In genomic region chr14:86054668-86055067, GRCm38 (mm10) we compare ENCODE assay signal across 30 mouse cellular contexts.
"Had no signal": no experiment of that assay in that cellular context is flagged by ENCODE, and none has a peak within 500 bp of the region (broad histone marks: within the 10 kb centered on the region; RNA-seq: fewer than 3 reads in every experiment).

No protein-coding gene starts in this region.

- H3K27me3 ChIP-seq: limb, embryonic 15.5 days; liver, embryonic 12.5 days; liver, embryonic 13.5 days; liver, embryonic 15.5 days; lung, embryonic 15.5 days; megakaryocyte, embryonic 14.5 days; midbrain, embryonic 12.5 days; midbrain, embryonic 13.5 days; midbrain, embryonic 15.5 days had no signal

- H3K27ac ChIP-seq: left cerebral cortex, adult 2 months; limb, embryonic 15.5 days; liver, embryonic 12.5 days; liver, embryonic 13.5 days; liver, embryonic 14.5 days; liver, embryonic 15.5 days; lung, embryonic 15.5 days; macrophage; midbrain, embryonic 10.5 days; midbrain, embryonic 12.5 days; midbrain, embryonic 13.5 days; midbrain, embryonic 15.5 days had no signal

- ATAC-seq: liver, embryonic 12.5 days; liver, postnatal 0 days; lung, postnatal 0 days; midbrain, embryonic 13.5 days; midbrain, embryonic 15.5 days; midbrain, embryonic 16.5 days had no signal

- H3K9ac ChIP-seq: limb, embryonic 15.5 days; liver, embryonic 12.5 days; liver, embryonic 13.5 days; liver, embryonic 14.5 days; liver, embryonic 15.5 days; liver, postnatal 0 days; lung, embryonic 14.5 days; lung, embryonic 15.5 days; midbrain, embryonic 12.5 days; midbrain, embryonic 13.5 days; midbrain, embryonic 15.5 days had no signal

- H3K4me1 ChIP-seq: limb, embryonic 15.5 days; liver, embryonic 12.5 days; liver, embryonic 13.5 days; liver, embryonic 15.5 days; megakaryocyte, embryonic 14.5 days; midbrain, embryonic 10.5 days; midbrain, embryonic 12.5 days; midbrain, embryonic 13.5 days; midbrain, embryonic 15.5 days had no signal

- H3K36me3 ChIP-seq: limb, embryonic 15.5 days; liver, embryonic 12.5 days; liver, embryonic 13.5 days; liver, embryonic 15.5 days; lung, embryonic 15.5 days; midbrain, embryonic 10.5 days; midbrain, embryonic 12.5 days; midbrain, embryonic 13.5 days; midbrain, embryonic 15.5 days had no signal

- H3K9me3 ChIP-seq: limb, embryonic 15.5 days; liver, embryonic 12.5 days; liver, embryonic 13.5 days; liver, embryonic 15.5 days; lung, embryonic 15.5 days; megakaryocyte, embryonic 14.5 days; midbrain, embryonic 10.5 days; midbrain, embryonic 12.5 days; midbrain, embryonic 13.5 days; midbrain, embryonic 15.5 days had no signal

- H3K4me3 ChIP-seq: left cerebral cortex, adult 2 months; limb, embryonic 15.5 days; liver, embryonic 12.5 days; liver, embryonic 13.5 days; liver, embryonic 15.5 days; lung, embryonic 15.5 days; megakaryocyte, embryonic 14.5 days; midbrain, embryonic 10.5 days; midbrain, embryonic 12.5 days; midbrain, embryonic 13.5 days; midbrain, embryonic 15.5 days; myocyte had no signal

- H3K4me2 ChIP-seq: limb, embryonic 15.5 days; liver, embryonic 11.5 days; liver, embryonic 12.5 days; liver, embryonic 13.5 days; liver, embryonic 15.5 days; lung, embryonic 14.5 days; lung, embryonic 15.5 days; midbrain, embryonic 11.5 days; midbrain, embryonic 12.5 days; midbrain, embryonic 13.5 days; midbrain, embryonic 15.5 days had no signal

- DNase-seq: layer of hippocampus, postnatal 36 days; left cerebral cortex, postnatal 4 days; liver; liver, embryonic 13.5 days; liver, postnatal 0 days; lung, adult 18-20 months; lung, adult 2 months; lung, embryonic 14.5 days; lung, postnatal 10 days; lung, postnatal 14 days; lung, postnatal 36 days; lung, postnatal 4 days; midbrain, embryonic 14.5 days had no signal
